Mouse (Mus musculus) neutrophil, adult 83 days (primary cell): ENCODE measurements around the gene Smim22. TPM values are rescaled to one million over a fixed set of nuclear protein-coding genes. Genes with fewer than 3 reads are reported as not detected.

Source experiments
- total RNA-seq, 2 experiments: library from RNA; stranded (reverse); gene quantifications; one replicate each; pipeline ENCODE4 v1.2.4; 2023

Smim22 gene
- not detected for total RNA-seq

DNA sequence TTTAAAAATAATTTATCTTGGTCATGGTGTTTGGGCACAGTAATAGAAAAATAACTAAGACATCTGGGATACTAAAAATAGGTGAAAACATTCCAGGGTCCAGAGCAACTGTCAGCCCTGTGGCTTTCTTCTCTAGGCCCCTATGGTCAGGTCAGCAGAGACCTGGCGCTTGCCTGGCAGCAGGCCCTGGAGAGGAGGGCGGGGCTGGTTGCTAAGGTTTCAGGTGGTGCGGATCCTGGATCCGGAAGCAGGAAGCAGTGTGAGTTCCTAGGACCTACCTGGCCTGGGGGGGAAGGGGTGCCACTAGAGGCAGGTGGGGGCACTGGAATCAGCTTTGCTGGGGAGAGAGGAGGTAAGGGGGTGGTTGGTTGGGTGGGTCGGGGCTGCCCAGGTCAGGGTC is at the start of gene Smim22:
TSS of gene Smim22 (plus strand) at position 222 of the 400 bp plus-strand sequence.

DNA sequence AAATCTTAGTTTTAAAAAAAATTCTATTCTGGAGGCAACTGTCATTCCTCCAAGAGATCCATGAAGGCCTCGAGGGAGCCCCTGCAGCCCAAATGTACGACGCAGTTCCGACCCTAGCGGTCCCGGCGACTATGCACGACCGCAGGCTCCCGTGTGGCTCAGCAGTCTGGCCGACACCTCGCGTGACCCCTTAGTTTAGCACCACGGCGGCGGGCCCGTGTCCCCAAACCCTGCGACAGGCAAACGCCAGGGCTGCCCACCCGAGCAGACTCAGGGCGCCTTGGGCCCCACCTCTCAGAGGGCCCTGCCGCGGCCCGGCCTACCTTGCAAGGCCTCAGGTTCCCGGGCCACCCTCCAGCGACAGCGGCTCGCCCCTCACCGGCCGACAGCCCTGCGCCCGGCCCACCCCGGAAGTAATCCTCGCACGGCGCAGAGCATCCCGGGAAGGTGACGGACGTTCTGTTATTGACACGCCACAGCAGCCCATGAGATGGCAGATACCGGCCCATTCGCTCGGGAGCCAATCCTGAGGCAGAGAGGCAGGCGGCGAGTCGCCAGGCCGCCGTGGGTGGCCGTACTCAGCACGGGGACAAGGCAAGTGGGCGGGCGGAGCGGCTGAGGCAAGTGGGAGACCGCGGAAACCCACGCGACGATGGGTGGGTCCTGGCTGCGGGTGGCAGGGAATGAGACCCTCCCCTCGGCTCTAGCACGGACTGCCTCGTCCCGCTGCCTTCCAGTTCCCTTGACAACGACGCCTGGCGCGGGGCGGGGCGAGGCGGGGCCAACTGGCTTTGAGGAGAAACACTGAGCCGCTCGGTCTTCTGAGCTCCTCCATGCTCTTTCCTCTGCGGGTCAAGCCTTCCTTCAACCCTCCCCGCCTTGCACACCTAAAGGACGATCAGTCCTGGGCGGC is 43.0 kb upstream of the Smim22 start, which contains the start of gene Anks3:
TSS of gene Anks3 (minus strand) at position 409 of the 913 bp plus-strand sequence.

DNA sequence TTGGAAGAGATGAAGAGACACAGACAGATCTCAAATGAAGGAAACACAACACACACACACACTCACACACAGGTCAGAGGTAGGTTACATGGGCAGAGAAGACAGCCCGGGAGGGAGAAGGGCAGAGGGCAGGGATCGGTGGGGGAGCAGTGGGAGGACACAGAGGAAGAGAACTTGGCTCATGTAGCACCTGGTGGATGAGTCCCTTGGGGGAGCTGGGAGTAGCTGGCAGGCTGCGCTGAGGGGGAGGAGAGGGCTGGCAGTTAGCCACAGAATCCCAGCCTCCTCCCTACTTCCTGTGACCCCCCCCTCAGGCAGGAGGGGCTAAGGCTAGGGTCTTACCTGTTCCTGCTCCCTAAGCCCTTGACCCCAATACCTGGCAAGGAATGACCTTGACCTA is 9.5 kb upstream of the Smim22 start, which contains the start of gene Sept12:
TSS of gene Sept12 (minus strand) at position 300 of the 400 bp plus-strand sequence.

DNA sequence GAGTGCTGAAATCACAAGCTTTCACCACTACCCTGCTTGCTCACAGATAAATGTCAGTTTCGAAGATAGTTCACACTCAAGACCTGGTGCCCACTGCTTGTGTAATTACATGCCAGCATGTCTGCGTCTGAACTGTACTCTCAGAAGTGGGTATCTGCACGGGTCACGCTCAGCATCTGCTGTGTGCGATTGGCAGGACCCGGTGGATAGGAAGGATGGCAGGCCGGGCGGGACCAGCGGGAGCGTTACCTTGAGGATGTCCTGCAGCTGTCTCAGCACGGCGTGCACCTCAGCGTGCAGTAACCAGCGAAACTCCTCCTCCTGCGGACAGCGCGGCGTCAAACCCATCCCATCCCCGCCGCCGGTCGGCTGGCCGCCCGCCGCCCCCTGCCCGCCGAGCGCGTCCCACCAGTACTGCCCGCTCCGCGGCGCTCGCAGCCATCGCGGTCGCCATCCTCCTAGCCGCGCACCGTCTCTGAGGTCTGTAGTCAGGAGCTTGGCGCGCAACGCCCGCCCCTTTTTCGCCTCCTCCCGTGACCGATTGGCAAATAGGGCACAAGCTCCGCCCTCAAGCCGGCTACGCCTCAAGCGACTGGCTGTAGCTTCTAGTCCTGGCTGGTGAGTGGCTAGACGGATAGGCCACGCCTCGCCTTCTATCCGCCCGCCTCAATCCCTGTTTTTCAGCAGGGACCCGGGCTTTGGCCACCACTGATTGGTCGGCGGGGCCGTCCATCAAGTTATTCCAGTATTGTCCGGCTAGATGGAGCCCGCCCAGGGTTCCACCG is 6.2 kb downstream of the Smim22 start, which contains the start of gene Rogdi:
TSS of gene Rogdi (minus strand) at position 500 of the 785 bp plus-strand sequence.

DNA sequence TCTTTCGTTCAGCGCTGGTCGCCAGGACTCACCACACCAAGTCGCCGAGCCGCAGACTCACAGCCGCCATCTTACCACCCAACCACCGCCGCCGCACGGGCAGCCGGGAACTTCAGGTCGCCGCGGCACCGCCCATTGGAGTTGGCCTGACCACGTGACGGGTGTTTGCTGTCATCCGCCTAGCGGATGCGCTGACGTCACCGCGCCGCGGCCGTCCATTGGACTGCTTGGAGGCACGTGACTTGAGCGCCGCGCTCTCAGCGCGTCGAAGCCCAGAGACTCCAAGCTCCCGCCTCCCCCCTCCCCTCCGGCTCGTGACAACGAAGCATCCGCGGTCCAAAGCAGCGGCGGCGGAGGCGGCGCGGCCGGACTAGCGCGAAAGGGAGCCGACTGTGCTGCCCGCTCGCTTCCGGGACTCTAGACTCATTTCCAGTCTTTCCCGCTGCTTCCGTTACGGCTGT is 42.7 kb downstream of the Smim22 start, which contains the start of the genes Glyr1 and Ubn1:
TSS of gene Glyr1 (minus strand) at position 90 of the 461 bp plus-strand sequence.
TSS of gene Ubn1 (plus strand) at position 284 of the 461 bp plus-strand sequence.

Other genes starting within 250 kb of the Smim22 start
- gene Cdip1, start 217.0 kb upstream of the Smim22 start, total RNA-seq: 10 to 100 TPM; 12.9 to 14.2 TPM
- gene 4930562C15Rik, start 171.9 kb upstream of the Smim22 start, total RNA-seq: not detected
- gene Ubald1, start 127.0 kb upstream of the Smim22 start, total RNA-seq: 10 to 100 TPM; 47.8 to 49.8 TPM
- 10 to 100 TPM; 55.9 to 58.3 TPM for gene Mgrn1, start 121.0 kb upstream of the Smim22 start, total RNA-seq
- 10 to 100 TPM; 27.4 to 28.9 TPM for gene Nudt16l1, start 68.5 kb upstream of the Smim22 start, total RNA-seq
- 10 to 100 TPM; 37.1 to 42.3 TPM for gene Anks3, start 43.1 kb upstream of the Smim22 start, total RNA-seq
- gene Sept12, start 9.4 kb upstream of the Smim22 start, total RNA-seq: not detected
- 100 to 1,000 TPM; 243 to 295 TPM for gene Rogdi, start 6.3 kb downstream of the Smim22 start, total RNA-seq
- 100 to 1,000 TPM; 126 to 128 TPM for gene Glyr1, start 42.6 kb downstream of the Smim22 start, total RNA-seq
- gene Ubn1, start 42.8 kb downstream of the Smim22 start, total RNA-seq: 10 to 100 TPM; 58.3 to 69.4 TPM
- gene Ppl, start 125.1 kb downstream of the Smim22 start, total RNA-seq: under 1 TPM; 0.18 to 0.22 TPM
- gene Sec14l5, start 139.8 kb downstream of the Smim22 start, total RNA-seq: not detected
- gene Nagpa, start 196.7 kb downstream of the Smim22 start, total RNA-seq: 10 to 100 TPM; 29.1 to 35.5 TPM
- gene AU021092, start 215.0 kb downstream of the Smim22 start, total RNA-seq: not detected
- 10 to 100 TPM; 15.7 to 16.2 TPM for gene Alg1, start 226.3 kb downstream of the Smim22 start, total RNA-seq
- gene Eef2kmt, start 248.7 kb downstream of the Smim22 start, total RNA-seq: 1 to 10 TPM; 3.9 to 6.5 TPM